Mouse (Mus musculus) ES-E14 (cell line): ENCODE data around the gene Litaf. TPM values are rescaled to one million over a fixed set of nuclear protein-coding genes. Genes with fewer than 3 reads are reported as not detected.

ENCODE experiments used
- DNase-seq: peaks from one replicate; pipeline ENCODE4 v3.0.0-alpha.2; 2013; ENCODE audit warnings: low read depth, low spot score
- H3K27ac ChIP-seq: 2 replicates; pipeline ENCODE4 v1.5.1; 2012; ENCODE audit warnings: low read depth, mild to moderate bottlenecking, low read length, moderate library complexity, mixed read lengths; ENCODE audit not compliant: poor library complexity, insufficient read depth, severe bottlenecking
- H3K36me3 ChIP-seq: 2 replicates; pipeline ENCODE4 v1.6.1; 2012; ENCODE audit warnings: mild to moderate bottlenecking, low read length, moderate library complexity, mixed read lengths; ENCODE audit not compliant: control insufficient read depth, poor library complexity, insufficient read depth, severe bottlenecking
- H3K4me1 ChIP-seq, 2 experiments: fragments of 150-350 bp in 1 of 2; sonication (generic) in 1 of 2; 2 replicates each; pipeline ENCODE4 v1.6.1; 2012; ENCODE audit warnings: low read length in 2 of 2, mild to moderate bottlenecking in 1 of 2, mixed read lengths in 1 of 2; ENCODE audit not compliant: control insufficient read depth in 2 of 2, insufficient read depth in 2 of 2, poor library complexity in 1 of 2
- H3K4me3 ChIP-seq, 2 experiments: fragments of 150-350 bp in 1 of 2; sonication (generic) in 1 of 2; 2 replicates each; pipeline ENCODE4 v1.5.1; 2012; ENCODE audit warnings: low read length in 2 of 2, low read depth in 1 of 2, mild to moderate bottlenecking in 1 of 2, mixed read lengths in 1 of 2; ENCODE audit not compliant: insufficient read depth in 1 of 2, poor library complexity in 1 of 2, severe bottlenecking in 1 of 2
- H3K9ac ChIP-seq: 2 replicates; pipeline ENCODE4 v1.6.1; 2012; ENCODE audit warnings: low read depth, mild to moderate bottlenecking, low read length, mixed read lengths; ENCODE audit not compliant: poor library complexity, insufficient read depth, severe bottlenecking
- H3K9me3 ChIP-seq: fragments of 150-350 bp; sonication (generic); 2 replicates; pipeline ENCODE4 v1.6.1; 2012; ENCODE audit warnings: low read depth, mild to moderate bottlenecking, low read length; ENCODE audit not compliant: control insufficient read depth, insufficient read depth
- CHD2 ChIP-seq: IDR thresholded peaks from 2 replicates; pipeline ENCODE4 v1.6.1; 2014; ENCODE audit warnings: mild to moderate bottlenecking, low read depth, low read length, inconsistent platforms
- HCFC1 ChIP-seq: IDR thresholded peaks from 2 replicates; pipeline ENCODE4 v1.6.1; 2012; ENCODE audit warnings: low read length, inconsistent platforms, borderline replicate concordance; ENCODE audit not compliant: insufficient read depth
- MAFK ChIP-seq: IDR thresholded peaks from 2 replicates; pipeline ENCODE4 v1.6.1; 2014; ENCODE audit warnings: mild to moderate bottlenecking, low read depth, low read length, inconsistent platforms; ENCODE audit not compliant: insufficient read depth
- ZC3H11A ChIP-seq: IDR thresholded peaks from 2 replicates; pipeline ENCODE4 v1.6.1; 2012; ENCODE audit warnings: low read depth, mild to moderate bottlenecking, inconsistent platforms, low read length, borderline replicate concordance
- ZNF384 ChIP-seq: IDR thresholded peaks from 2 replicates; pipeline ENCODE4 v1.6.1; 2012; ENCODE audit warnings: low read depth, low read length, inconsistent platforms
- in situ Hi-C, 2 experiments: fragments of 600-800 bp; cut with MboI; formaldehyde crosslinking; loops; one replicate each; pipeline ENCODE4 v1.15.1; 2025; ENCODE audit warnings: low sequenced_read_pairs in 2 of 2, inconsistent platforms in 1 of 2; ENCODE audit not compliant: unreplicated experiment in 2 of 2
- total RNA-seq: library from RNA; depleted of rRNA; stranded (reverse); fragments of 300-350 nt; gene quantifications from 2 replicates; pipeline ENCODE4 v1.2.3, GENCODE M21; 2012

The Litaf gene
- total RNA-seq, 1 experiment, result 25.9 TPM

DNA sequence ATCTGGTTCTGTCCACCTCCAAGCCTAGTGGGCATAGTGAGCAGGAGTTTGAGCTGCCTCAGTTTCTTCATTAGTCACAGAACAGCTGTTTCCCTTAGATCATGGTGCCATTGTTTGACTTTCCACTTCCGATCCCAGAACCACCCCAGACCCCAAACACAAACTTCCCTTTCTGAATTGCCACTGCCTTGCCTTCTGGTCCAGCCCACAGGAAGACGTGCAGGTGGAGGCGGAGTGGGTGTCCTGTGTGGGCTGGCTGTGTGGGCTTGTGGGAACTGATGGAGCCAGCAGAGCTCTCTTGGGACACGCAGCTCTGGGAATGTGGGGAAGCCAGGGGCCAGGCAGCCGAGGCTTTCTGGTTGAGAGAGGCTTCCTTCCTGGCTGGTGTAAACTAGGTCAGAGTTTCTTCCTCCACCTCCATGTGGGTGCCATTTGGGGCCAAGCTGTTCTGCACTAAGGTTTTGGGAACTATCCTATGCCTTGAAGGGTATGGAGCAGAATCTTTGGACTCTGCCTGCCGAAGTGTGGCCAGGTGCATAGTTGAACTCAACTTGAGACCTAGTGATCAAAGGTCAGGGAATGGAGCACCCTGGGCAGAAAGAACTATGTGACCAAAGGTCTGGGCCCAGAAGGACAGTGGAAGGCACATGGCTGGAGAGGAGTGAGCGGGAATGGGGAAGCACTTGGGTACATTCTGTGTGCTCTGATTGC is 3.9 kb upstream of the Litaf start:
- no peak for DNase-seq
- H3K4me1 ChIP-seq, result peaks cover 2 to 12% of the 10 kb centered on the region in 2 experiments; a peak in 3 of 4 replicates
- no peaks in the 10 kb centered on the region for H3K9me3 ChIP-seq
- H3K4me3 ChIP-seq, result no peak overlapping the region
- in situ Hi-C loops, result no loop called here
- H3K9ac ChIP-seq, result no peak overlapping the region
- no peak for TF ChIP-seq MAFK
- no peak for TF ChIP-seq ZC3H11A
- TF ChIP-seq HCFC1, result no peak
- no peak for TF ChIP-seq CHD2
- TF ChIP-seq ZNF384, result no peak
- H3K36me3 ChIP-seq, result peaks cover 5% of the 10 kb centered on the region
- H3K27ac ChIP-seq, result no peak overlapping the region

DNA sequence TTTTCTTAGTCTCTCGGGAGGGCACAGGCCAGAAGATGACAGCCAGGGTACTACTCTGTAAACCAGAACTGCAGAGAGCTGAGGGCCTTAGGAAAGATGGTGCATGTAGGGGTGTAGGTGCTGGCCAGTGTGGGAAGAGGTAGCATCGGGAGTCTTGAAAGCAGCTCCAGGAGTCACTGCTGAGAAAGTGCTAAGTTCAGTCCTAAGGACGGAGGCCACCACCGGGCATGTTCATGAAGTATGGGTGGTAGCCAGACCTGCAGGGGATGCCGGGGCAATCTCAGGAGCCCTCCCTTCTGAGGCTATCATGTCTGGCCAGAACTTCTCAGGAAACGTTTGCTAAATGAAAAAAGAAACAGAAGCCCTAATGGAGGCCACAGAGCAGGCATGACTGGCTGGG is 3.3 kb upstream of the Litaf start:
- Histone ChIP-seq H3K27ac (no peak overlapping the region), H3K4me1 (peaks cover 2 to 11% of the 10 kb centered on the region in 2 experiments; a peak in 3 of 4 replicates)

DNA sequence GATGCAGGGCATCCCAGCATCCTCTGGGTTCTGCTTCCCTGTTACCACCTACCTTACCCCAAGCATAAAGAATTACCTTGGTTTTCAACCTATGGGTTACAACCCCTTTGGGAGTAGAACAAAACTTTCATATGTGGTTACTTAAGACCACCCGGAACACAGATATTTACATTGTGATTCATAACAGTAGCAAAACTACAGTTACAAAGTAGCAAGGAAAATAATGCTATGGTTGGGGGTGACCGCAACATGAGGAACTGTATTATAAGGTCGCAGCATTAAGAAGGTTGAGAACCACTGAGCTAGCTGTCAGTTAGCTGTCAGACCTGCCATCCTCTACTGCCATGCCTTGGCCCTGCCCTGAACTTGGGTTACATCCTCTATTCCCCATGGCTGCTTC is 2.7 kb upstream of the Litaf start:
- Histone ChIP-seq H3K4me3 (no peak overlapping the region), H3K27ac (no peak overlapping the region), H3K36me3 (no peaks in the 10 kb centered on the region), H3K9me3 (no peaks in the 10 kb centered on the region), H3K4me1 (peaks cover 2 to 5% of the 10 kb centered on the region in 2 experiments; a peak in 3 of 4 replicates), H3K9ac (no peak overlapping the region)
- in situ Hi-C loops, result no loop called here
- DNase-seq, result no peak
- TF ChIP-seq ZC3H11A (no peak), MAFK (no peak), CHD2 (no peak), HCFC1 (no peak), ZNF384 (no peak)

More for the DNA sequence above, 3.3 kb upstream of the Litaf start:
- H3K36me3 ChIP-seq, result peaks cover 5% of the 10 kb centered on the region
- H3K9me3 ChIP-seq, result no peaks in the 10 kb centered on the region
- H3K4me3 ChIP-seq, result no peak overlapping the region
- no peak for TF ChIP-seq MAFK
- no peak for TF ChIP-seq ZNF384
- TF ChIP-seq ZC3H11A, result no peak
- no peak for TF ChIP-seq HCFC1
- TF ChIP-seq CHD2, result no peak
- in situ Hi-C loops, result no loop called here
- DNase-seq, result no peak
- H3K9ac ChIP-seq, result no peak overlapping the region

DNA sequence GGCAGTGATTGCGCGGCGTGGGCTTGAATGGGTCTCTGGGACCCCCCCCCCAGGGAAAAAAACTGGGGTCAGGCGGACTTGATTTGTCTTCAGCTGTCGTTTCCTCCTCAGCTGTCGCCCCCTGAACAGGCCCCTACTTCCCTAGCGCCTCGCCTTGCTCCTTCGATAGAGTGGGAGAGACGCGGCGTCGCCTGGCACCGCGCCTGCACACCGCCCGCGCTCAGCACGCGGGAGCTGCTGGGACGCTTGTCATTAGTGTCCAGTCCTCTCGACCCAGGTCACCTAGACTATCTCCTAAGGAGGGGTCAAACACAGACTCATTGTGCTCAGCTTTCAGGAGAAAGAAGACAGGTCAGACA is 855 bp upstream of the Litaf start:
- no peaks in the 10 kb centered on the region for H3K9me3 ChIP-seq
- peak overlapping the region; percentile 91 for H3K9ac ChIP-seq
- H3K36me3 ChIP-seq, result no peaks in the 10 kb centered on the region
- peak overlapping the region; percentile 96 to 100 for H3K4me3 ChIP-seq
- H3K4me1 ChIP-seq, result peaks cover 0 to 2% of the 10 kb centered on the region in 2 experiments; a peak in 1 of 4 replicates
- peak; percentile 12 for DNase-seq
- in situ Hi-C loops, result no loop called here
- H3K27ac ChIP-seq, result no peak overlapping the region
- TF ChIP-seq HCFC1 (no peak), CHD2 (no peak), ZNF384 (no peak), MAFK (no peak), ZC3H11A (no peak)
